Mouse (Mus musculus): ENCODE data around the gene Rasgrf2. TPM values are rescaled to one million over a fixed set of nuclear protein-coding genes. Genes with fewer than 3 reads are reported as not detected.
"Not testable (repeated sequence)": the region's sequence is repeated elsewhere in the genome, so short reads cannot be mapped to it uniquely, and the experiment has no call there.

The Rasgrf2 gene
- 3.3 and 3.7 TPM in 2 replicates for polyA plus RNA-seq (2012; rRNA removed)

- 3% methylated on average over 70 of the region's 70 CpGs for WGBS
- DNase-seq = peak; percentile 42
- TF ChIP-seq CTCF (conservative IDR thresholded peaks at IDR 0.05; ENCODE audit: insufficient read depth, insufficient read length, low read depth, low read length) (no peak), POLR2A (IDR thresholded peaks at IDR 0.05; ENCODE audit: low read depth, low read length) (no peak)
- peak within 1 kb of the TSS; percentile 59 for H3K4me3 ChIP-seq (ENCODE audit: insufficient read depth, low read depth, low read length)
- H3K36me3 ChIP-seq (ENCODE audit: control insufficient read depth, insufficient read depth, low read length) = no peaks in the 10 kb centered on the region
- no peak within 1 kb of the TSS for H3K27ac ChIP-seq (ENCODE audit: insufficient read depth, low read depth, low read length)
- peaks cover 4% of the 10 kb centered on the region; the same call in 1 of the 2 replicates for H3K4me1 ChIP-seq (ENCODE audit: control insufficient read depth, insufficient read depth, low read length)
- H3K27me3 ChIP-seq (replicated peaks; ENCODE audit: control insufficient read depth, insufficient read depth, low read length) = no peaks in the 10 kb centered on the region
Measured at GRCm38 (mm10) chr13:92131384-92132150, at the start of gene Rasgrf2. Rasgrf2 (minus strand) TSS chr13:92131656.

- peak; percentile 56 for DNase-seq
Measured at GRCm38 (mm10) chr13:92172686-92173085, 41.2 kb upstream of the Rasgrf2 start.

GRCm38 (mm10) chr13:92150551-92150950, 19.1 kb upstream of the Rasgrf2 start:
- Histone ChIP-seq H3K27me3 (replicated peaks; ENCODE audit: control insufficient read depth, insufficient read depth, low read length) (no peaks in the 10 kb centered on the region), H3K36me3 (ENCODE audit: control insufficient read depth, insufficient read depth, low read length) (no peaks in the 10 kb centered on the region), H3K4me1 (ENCODE audit: control insufficient read depth, insufficient read depth, low read length) (no peaks in the 10 kb centered on the region), H3K4me3 (ENCODE audit: insufficient read depth, low read depth, low read length) (no peak overlapping the region), H3K27ac (ENCODE audit: insufficient read depth, low read depth, low read length) (no peak overlapping the region)
- peak; percentile 3 for DNase-seq
- WGBS = 61% methylated on average over 3 of the region's 3 CpGs
- TF ChIP-seq CTCF (conservative IDR thresholded peaks at IDR 0.05; ENCODE audit: insufficient read depth, insufficient read length, low read depth, low read length) = no peak
- TF ChIP-seq POLR2A (IDR thresholded peaks at IDR 0.05; ENCODE audit: low read depth, low read length) = no peak

More at GRCm38 (mm10) chr13:92172686-92173085, 41.2 kb upstream of the Rasgrf2 start:
- H3K4me3 ChIP-seq (ENCODE audit: insufficient read depth, low read depth, low read length); H3K4me1 ChIP-seq (ENCODE audit: control insufficient read depth, insufficient read depth, low read length); H3K36me3 ChIP-seq (ENCODE audit: control insufficient read depth, insufficient read depth, low read length); H3K27ac ChIP-seq (ENCODE audit: insufficient read depth, low read depth, low read length); H3K27me3 ChIP-seq (replicated peaks; ENCODE audit: control insufficient read depth, insufficient read depth, low read length): not testable (repeated sequence)
- WGBS = 61% methylated on average over 8 of the region's 8 CpGs

- 88% methylated on average over 4 of the region's 4 CpGs for WGBS
- DNase-seq = no peak
Measured at GRCm38 (mm10) chr13:92148858-92149257, 17.4 kb upstream of the Rasgrf2 start.

GRCm38 (mm10) chr13:92134792-92135191, 3.3 kb upstream of the Rasgrf2 start:
- Histone ChIP-seq H3K27me3 (replicated peaks; ENCODE audit: control insufficient read depth, insufficient read depth, low read length) (no peaks in the 10 kb centered on the region), H3K4me1 (ENCODE audit: control insufficient read depth, insufficient read depth, low read length) (no peaks in the 10 kb centered on the region), H3K4me3 (ENCODE audit: insufficient read depth, low read depth, low read length) (no peak overlapping the region), H3K27ac (ENCODE audit: insufficient read depth, low read depth, low read length) (no peak overlapping the region), H3K36me3 (ENCODE audit: control insufficient read depth, insufficient read depth, low read length) (no peaks in the 10 kb centered on the region)
- WGBS = 74% methylated on average over 3 of the region's 3 CpGs
- TF ChIP-seq POLR2A (IDR thresholded peaks at IDR 0.05; ENCODE audit: low read depth, low read length) (no peak), CTCF (conservative IDR thresholded peaks at IDR 0.05; ENCODE audit: insufficient read depth, insufficient read length, low read depth, low read length) (no peak)
- peak; percentile 17 for DNase-seq

More at GRCm38 (mm10) chr13:92148858-92149257, 17.4 kb upstream of the Rasgrf2 start:
- H3K27ac ChIP-seq (ENCODE audit: insufficient read depth, low read depth, low read length) = no peak overlapping the region
- no peaks in the 10 kb centered on the region for H3K4me1 ChIP-seq (ENCODE audit: control insufficient read depth, insufficient read depth, low read length)
- H3K36me3 ChIP-seq (ENCODE audit: control insufficient read depth, insufficient read depth, low read length) = no peaks in the 10 kb centered on the region
- TF ChIP-seq CTCF (conservative IDR thresholded peaks at IDR 0.05; ENCODE audit: insufficient read depth, insufficient read length, low read depth, low read length) (no peak), POLR2A (IDR thresholded peaks at IDR 0.05; ENCODE audit: low read depth, low read length) (no peak)
- H3K4me3 ChIP-seq (ENCODE audit: insufficient read depth, low read depth, low read length) = no peak overlapping the region
- no peaks in the 10 kb centered on the region for H3K27me3 ChIP-seq (replicated peaks; ENCODE audit: control insufficient read depth, insufficient read depth, low read length)

GRCm38 (mm10) chr13:92132599-92132998, 1.1 kb upstream of the Rasgrf2 start:
- no peak overlapping the region for H3K4me3 ChIP-seq (ENCODE audit: insufficient read depth, low read depth, low read length)
- no peaks in the 10 kb centered on the region for H3K36me3 ChIP-seq (ENCODE audit: control insufficient read depth, insufficient read depth, low read length)
- H3K27me3 ChIP-seq (replicated peaks; ENCODE audit: control insufficient read depth, insufficient read depth, low read length) = no peaks in the 10 kb centered on the region
- H3K27ac ChIP-seq (ENCODE audit: insufficient read depth, low read depth, low read length) = no peak overlapping the region
- H3K4me1 ChIP-seq (ENCODE audit: control insufficient read depth, insufficient read depth, low read length) = peaks cover 4% of the 10 kb centered on the region; the same call in 1 of the 2 replicates
- no peak for TF ChIP-seq CTCF (conservative IDR thresholded peaks at IDR 0.05; ENCODE audit: insufficient read depth, insufficient read length, low read depth, low read length)
- TF ChIP-seq POLR2A (IDR thresholded peaks at IDR 0.05; ENCODE audit: low read depth, low read length) = no peak
- no peak for DNase-seq
- 65% methylated on average over 2 of the region's 2 CpGs for WGBS

GRCm38 (mm10) chr13:92130994-92131383, 467 bp downstream of the Rasgrf2 start:
- peak overlapping the region; percentile 59 for H3K4me3 ChIP-seq (ENCODE audit: insufficient read depth, low read depth, low read length)
- H3K36me3 ChIP-seq (ENCODE audit: control insufficient read depth, insufficient read depth, low read length) = no peaks in the 10 kb centered on the region
- WGBS = 12% methylated on average over 22 of the region's 22 CpGs
- H3K4me1 ChIP-seq (ENCODE audit: control insufficient read depth, insufficient read depth, low read length) = peaks cover 4% of the 10 kb centered on the region; the same call in 1 of the 2 replicates
- TF ChIP-seq POLR2A (IDR thresholded peaks at IDR 0.05; ENCODE audit: low read depth, low read length) = no peak
- no peak for TF ChIP-seq CTCF (conservative IDR thresholded peaks at IDR 0.05; ENCODE audit: insufficient read depth, insufficient read length, low read depth, low read length)
- H3K27ac ChIP-seq (ENCODE audit: insufficient read depth, low read depth, low read length) = no peak overlapping the region
- H3K27me3 ChIP-seq (replicated peaks; ENCODE audit: control insufficient read depth, insufficient read depth, low read length) = no peaks in the 10 kb centered on the region
- DNase-seq = no peak
